Mouse (Mus musculus) limb, embryonic 10.5 days (tissue): ENCODE results near the gene Gmpr. TPM values are rescaled to one million over a fixed set of nuclear protein-coding genes. Genes with fewer than 3 reads are reported as not detected.

Experiments
- DNase-seq: peaks from one replicate; pipeline ENCODE4 v3.0.0-alpha.2; 2017; ENCODE audit warnings: low spot score
- H3K27ac ChIP-seq: fragments of 300-500 bp; sonication (generic); 2 replicates; pipeline ENCODE4 v1.5.1; 2016; ENCODE audit warnings: mild to moderate bottlenecking
- H3K27me3 ChIP-seq: fragments of 300-500 bp; sonication (generic); 2 replicates; pipeline ENCODE4 v1.6.1; 2016; ENCODE audit warnings: low read depth, mild to moderate bottlenecking; ENCODE audit not compliant: poor library complexity, severe bottlenecking
- H3K36me3 ChIP-seq: fragments of 300-500 bp; sonication (generic); 2 replicates; pipeline ENCODE4 v1.6.1; 2016; ENCODE audit warnings: mild to moderate bottlenecking, moderate library complexity
- H3K4me1 ChIP-seq: fragments of 300-500 bp; sonication (generic); 2 replicates; pipeline ENCODE4 v1.6.1; 2016
- H3K4me3 ChIP-seq: fragments of 300-500 bp; sonication (generic); 2 replicates; pipeline ENCODE4 v1.5.1; 2016; ENCODE audit warnings: mild to moderate bottlenecking, moderate library complexity
- H3K9me3 ChIP-seq: fragments of 300-500 bp; sonication (generic); replicated peaks from 2 replicates; pipeline ENCODE4 v1.6.1; 2016; ENCODE audit warnings: mild to moderate bottlenecking
- WGBS: fragments of 180-500 bp; shearing (Covaris S2); methylation state at CpG from one replicate; pipeline ENCODE4 v1.1.7; 2016; 5-methylcytosine and 5-hydroxymethylcytosine counted together
- polyA plus RNA-seq: library from polyadenylated mRNA; unstranded; fragments of >200 nt; fragmentation: Nextera tagmentation; extraction: Ambion mirVana; gene quantifications from 2 replicates; pipeline ENCODE4 v1.2.1, GENCODE M21; 2016

The Gmpr gene
- polyA plus RNA-seq, 1 experiment from 2014 or later = 25.2 TPM

- DNase-seq = no peak
- H3K27ac ChIP-seq = peak overlapping the region; percentile 50; the same call in 1 of the 2 replicates
- H3K4me1 ChIP-seq = peaks cover 61% of the 10 kb centered on the region
- H3K9me3 ChIP-seq = no peaks in the 10 kb centered on the region
- no peak overlapping the region for H3K4me3 ChIP-seq
- H3K36me3 ChIP-seq = no peaks in the 10 kb centered on the region
- 93% methylated on average over 6 of the region's 6 CpGs for WGBS
- peaks cover 22% of the 10 kb centered on the region for H3K27me3 ChIP-seq
These were observed 4.6 kb downstream of the Gmpr start for GRCm38 (mm10) chr13:45511706-45512435.

- H3K27ac ChIP-seq = peak overlapping the region; percentile 50
- no peak for DNase-seq
- peaks cover 61% of the 10 kb centered on the region for H3K4me1 ChIP-seq
- 78% methylated on average over 8 of the region's 8 CpGs for WGBS
- H3K27me3 ChIP-seq = peaks cover 17% of the 10 kb centered on the region
- H3K4me3 ChIP-seq = no peak overlapping the region
- H3K9me3 ChIP-seq = no peaks in the 10 kb centered on the region
- no peaks in the 10 kb centered on the region for H3K36me3 ChIP-seq
These were observed 5.3 kb downstream of the Gmpr start for GRCm38 (mm10) chr13:45512531-45512930.

DNA sequence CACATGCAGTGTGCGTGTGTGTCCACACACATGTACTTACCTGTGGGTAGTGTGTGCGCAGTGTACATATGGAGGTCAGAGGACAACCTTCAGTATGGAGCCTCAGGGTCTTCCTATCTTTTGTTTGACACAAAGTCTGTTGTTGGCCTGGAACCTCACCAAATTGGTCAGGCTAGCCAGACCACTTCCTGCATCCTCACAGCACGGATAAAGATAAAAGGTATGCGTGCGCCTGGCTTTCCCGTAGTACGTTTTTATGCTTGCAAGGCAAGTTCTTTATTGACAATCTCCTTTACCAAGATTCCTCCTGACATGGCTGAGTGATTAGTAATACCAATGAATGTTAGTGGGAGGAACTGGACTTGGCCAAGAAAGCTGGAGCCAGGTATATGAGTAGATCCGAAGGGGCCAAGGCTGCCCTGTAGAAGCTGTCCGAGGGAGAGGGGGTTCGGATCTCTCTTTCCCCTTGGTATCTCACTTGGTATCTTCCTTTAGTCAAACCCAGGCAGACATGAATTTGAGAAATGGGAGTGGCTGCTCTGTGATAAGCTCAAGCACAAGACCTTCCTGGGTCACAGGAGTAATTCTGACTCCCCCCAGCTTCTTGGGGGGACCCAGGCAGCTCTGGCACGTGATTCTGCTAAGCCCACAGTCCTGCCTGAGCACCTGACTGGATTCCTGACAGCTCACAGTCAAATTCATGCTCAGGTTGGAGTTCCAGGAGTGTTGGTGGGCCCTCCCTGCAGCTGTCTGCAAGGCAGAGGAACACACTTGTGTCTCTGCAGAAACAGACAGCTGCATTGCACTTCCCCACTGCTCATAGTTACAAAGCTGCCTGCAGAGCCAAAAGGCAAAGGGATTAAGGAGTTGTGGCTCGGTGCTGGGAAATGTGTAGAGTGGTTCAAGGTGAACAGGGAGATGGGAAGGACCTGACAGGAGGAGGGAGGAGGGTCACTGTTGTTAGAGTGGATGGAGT lies 6.1 kb downstream of the Gmpr start:
- DNase-seq = no peak
- Histone ChIP-seq H3K9me3 (no peaks in the 10 kb centered on the region), H3K4me3 (no peak overlapping the region), H3K4me1 (peaks cover 53% of the 10 kb centered on the region), H3K27ac (peak overlapping the region; percentile 50), H3K27me3 (peaks cover 11% of the 10 kb centered on the region), H3K36me3 (no peaks in the 10 kb centered on the region)
- 87% methylated on average over 12 of the region's 12 CpGs for WGBS

DNA sequence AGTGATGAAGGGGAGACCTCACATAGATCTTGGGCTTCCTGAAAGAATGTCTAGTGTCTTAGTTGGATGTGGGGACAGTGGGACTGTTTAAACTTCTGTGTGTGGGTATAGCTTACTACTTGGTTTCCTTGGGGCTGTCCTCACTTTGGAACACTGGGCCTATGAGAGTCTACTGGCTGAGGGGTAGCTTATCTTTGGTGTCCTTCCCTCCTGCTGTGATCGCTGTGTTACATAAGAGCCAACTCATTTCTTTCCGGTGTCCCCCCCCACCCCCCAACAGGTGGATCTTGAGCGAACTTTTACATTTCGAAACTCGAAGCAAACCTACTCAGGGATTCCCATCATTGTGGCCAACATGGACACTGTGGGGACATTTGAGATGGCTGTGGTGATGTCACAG lies 6.9 kb downstream of the Gmpr start:
- no peak for DNase-seq

DNA sequence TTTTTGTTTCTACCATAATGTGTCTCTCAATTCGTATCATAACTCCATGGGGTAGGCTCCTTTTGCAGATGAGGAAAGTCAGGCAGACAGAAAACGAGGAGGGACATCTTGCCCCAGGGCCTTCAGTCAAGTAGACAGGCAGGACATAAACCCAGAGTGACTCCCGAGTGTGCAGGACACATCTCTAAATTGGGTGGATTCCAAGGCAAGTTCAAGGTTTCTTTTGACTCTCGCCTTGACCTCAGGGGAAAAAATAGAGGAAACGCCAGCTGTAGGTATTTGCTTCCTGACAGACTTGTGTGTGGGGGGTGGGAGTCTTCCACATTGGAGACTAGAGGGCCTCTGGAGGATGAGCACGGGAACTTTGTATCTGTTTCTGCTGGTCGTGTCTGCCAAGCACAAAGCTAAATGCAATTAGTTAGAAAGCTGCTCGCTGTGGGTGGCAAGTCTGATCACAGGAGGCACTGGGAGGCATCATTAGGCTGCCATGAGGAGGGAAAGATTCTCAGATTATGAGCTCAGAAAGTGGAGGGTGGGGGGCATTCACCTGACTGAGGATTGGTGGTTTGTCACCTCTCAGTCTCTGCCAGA lies 7.7 kb downstream of the Gmpr start:
- H3K9me3 ChIP-seq = no peaks in the 10 kb centered on the region
- no peak overlapping the region for H3K27ac ChIP-seq
- WGBS = 54% methylated on average over 8 of the region's 8 CpGs
- H3K4me3 ChIP-seq = no peak overlapping the region
- H3K4me1 ChIP-seq = peaks cover 48% of the 10 kb centered on the region
- H3K27me3 ChIP-seq = no peaks in the 10 kb centered on the region
- H3K36me3 ChIP-seq = no peaks in the 10 kb centered on the region
- no peak for DNase-seq

More for the DNA sequence above, 6.9 kb downstream of the Gmpr start:
- Histone ChIP-seq H3K36me3 (no peaks in the 10 kb centered on the region), H3K4me1 (peaks cover 48% of the 10 kb centered on the region), H3K4me3 (no peak overlapping the region), H3K9me3 (no peaks in the 10 kb centered on the region), H3K27me3 (peaks cover 3% of the 10 kb centered on the region; the same call in 1 of the 2 replicates), H3K27ac (0 out of 2 replicates have a peak overlapping the region, but pooled peaks have one; percentile 31)
- WGBS = 90% methylated on average over 5 of the region's 5 CpGs

DNA sequence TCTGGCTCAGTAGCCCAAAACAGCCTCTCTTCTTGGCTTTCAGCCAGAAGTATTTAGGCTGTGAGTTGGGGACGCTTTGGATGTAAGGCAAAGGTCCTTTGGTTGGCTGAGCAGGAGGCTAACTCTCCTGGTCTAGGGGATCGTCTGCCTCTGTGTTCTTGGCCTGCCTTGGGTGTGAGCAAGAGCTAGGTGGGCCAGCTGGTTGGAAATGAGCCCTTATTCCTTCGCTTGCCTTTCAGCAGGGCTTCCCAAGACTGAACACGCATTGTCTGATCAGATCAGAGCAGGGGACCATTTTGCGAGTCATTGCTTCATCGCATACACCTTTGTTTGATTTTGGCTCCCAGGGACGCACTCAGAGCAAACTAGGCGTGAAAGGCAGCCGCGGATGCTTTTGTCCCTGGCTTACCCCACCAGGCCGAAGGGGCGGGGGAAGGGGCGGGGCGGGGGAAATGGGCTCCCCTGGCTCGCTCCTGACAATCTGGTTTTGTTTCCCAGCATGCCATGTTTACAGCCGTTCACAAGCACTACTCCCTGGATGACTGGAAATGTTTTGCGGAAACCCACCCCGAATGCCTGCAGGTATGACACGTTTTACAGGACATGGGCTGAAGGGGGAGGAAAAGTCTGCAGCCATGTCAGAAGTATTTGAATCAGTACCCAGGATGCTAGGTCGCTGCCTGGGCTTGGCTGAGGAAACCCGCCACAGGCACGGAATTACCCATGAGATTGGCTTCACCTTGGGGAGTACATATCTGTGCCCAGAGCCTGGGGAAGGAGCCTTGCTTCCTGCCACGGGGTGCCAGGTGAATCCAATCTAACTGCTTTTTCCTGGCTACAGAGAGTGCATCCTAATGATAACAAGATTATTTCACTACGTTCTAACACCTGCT lies 9.5 kb downstream of the Gmpr start:
- peak overlapping the region; percentile 89 for H3K27ac ChIP-seq
- H3K4me1 ChIP-seq = peaks cover 40% of the 10 kb centered on the region
- peak; percentile 86 for DNase-seq

GRCm38 (mm10) chr13:45524305-45524704 lies 17.1 kb downstream of the Gmpr start:
- H3K27ac ChIP-seq = no peak overlapping the region
- no peak overlapping the region for H3K4me3 ChIP-seq
- WGBS = 58% methylated on average over 3 of the region's 3 CpGs
- no peaks in the 10 kb centered on the region for H3K27me3 ChIP-seq
- no peak for DNase-seq
- no peaks in the 10 kb centered on the region for H3K9me3 ChIP-seq
- H3K36me3 ChIP-seq = peaks cover 3% of the 10 kb centered on the region; the same call in 1 of the 2 replicates
- peaks cover 10% of the 10 kb centered on the region; the same call in 1 of the 2 replicates for H3K4me1 ChIP-seq

More for the DNA sequence above, 9.5 kb downstream of the Gmpr start:
- Histone ChIP-seq H3K9me3 (no peaks in the 10 kb centered on the region), H3K27me3 (no peaks in the 10 kb centered on the region), H3K4me3 (peak overlapping the region; percentile 48), H3K36me3 (peaks cover 3% of the 10 kb centered on the region; the same call in 1 of the 2 replicates)
- 7% methylated on average over 24 of the region's 24 CpGs for WGBS

- Histone ChIP-seq H3K27me3 (no peaks in the 10 kb centered on the region), H3K4me1 (peaks cover 10% of the 10 kb centered on the region; the same call in 1 of the 2 replicates), H3K4me3 (no peak overlapping the region), H3K36me3 (peaks cover 3% of the 10 kb centered on the region; the same call in 1 of the 2 replicates), H3K27ac (no peak overlapping the region), H3K9me3 (no peaks in the 10 kb centered on the region)
- WGBS = 93% methylated on average over 6 of the region's 6 CpGs
- no peak for DNase-seq
These were observed 17.7 kb downstream of the Gmpr start for GRCm38 (mm10) chr13:45524791-45525435.

- no peaks in the 10 kb centered on the region for H3K36me3 ChIP-seq
- H3K27ac ChIP-seq = no peak overlapping the region
- H3K4me3 ChIP-seq = no peak overlapping the region
- WGBS = 70% methylated on average over 7 of the region's 7 CpGs
- peaks cover 13% of the 10 kb centered on the region; the same call in 1 of the 2 replicates for H3K4me1 ChIP-seq
- no peak for DNase-seq
- no peaks in the 10 kb centered on the region for H3K9me3 ChIP-seq
- no peaks in the 10 kb centered on the region for H3K27me3 ChIP-seq
These were observed 19.0 kb downstream of the Gmpr start for GRCm38 (mm10) chr13:45526230-45526629.

GRCm38 (mm10) chr13:45527232-45527964 lies 20.2 kb downstream of the Gmpr start:
- H3K4me1 ChIP-seq = peaks cover 13% of the 10 kb centered on the region; the same call in 1 of the 2 replicates
- WGBS = 82% methylated on average over 11 of the region's 11 CpGs
- no peak overlapping the region for H3K27ac ChIP-seq

GRCm38 (mm10) chr13:45528787-45529186 lies 21.5 kb downstream of the Gmpr start:
- Histone ChIP-seq H3K4me1 (peaks cover 13% of the 10 kb centered on the region; the same call in 1 of the 2 replicates), H3K27me3 (no peaks in the 10 kb centered on the region)
- 89% methylated on average over 4 of the region's 4 CpGs for WGBS

More at GRCm38 (mm10) chr13:45527232-45527964, 20.2 kb downstream of the Gmpr start:
- H3K27me3 ChIP-seq = no peaks in the 10 kb centered on the region
- no peaks in the 10 kb centered on the region for H3K9me3 ChIP-seq
- no peaks in the 10 kb centered on the region for H3K36me3 ChIP-seq
- H3K4me3 ChIP-seq = no peak overlapping the region
- DNase-seq = no peak

More at GRCm38 (mm10) chr13:45528787-45529186, 21.5 kb downstream of the Gmpr start:
- no peak for DNase-seq
- H3K27ac ChIP-seq = no peak overlapping the region
- no peaks in the 10 kb centered on the region for H3K9me3 ChIP-seq
- H3K4me3 ChIP-seq = no peak overlapping the region
- H3K36me3 ChIP-seq = no peaks in the 10 kb centered on the region
